Mouse (Mus musculus) kidney, postnatal 0 days (tissue): ENCODE data around the gene Cox6a1. TPM values are rescaled to one million over a fixed set of nuclear protein-coding genes. Genes with fewer than 3 reads are reported as not detected.
"Not testable (repeated sequence)": the region's sequence is repeated elsewhere in the genome, so short reads cannot be mapped to it uniquely, and the experiment has no call there.

Experiments
- ATAC-seq: fragments of 200-750 bp; cut with Nextera tagmentation; replicated peaks from 2 replicates; pipeline ENCODE4 v1.8.0; 2017; ENCODE audit warnings: low read depth, moderate number of reproducible peaks, moderate TSS enrichment, moderate library complexity; ENCODE audit not compliant: low FRiP score
- DNase-seq: peaks from one replicate; pipeline ENCODE4 v3.0.0-alpha.2; 2016; ENCODE audit warnings: low spot score
- H3K27ac ChIP-seq: fragments of 300-500 bp; sonication (generic); 2 replicates; pipeline ENCODE4 v1.5.1; 2014; ENCODE audit warnings: mild to moderate bottlenecking
- H3K27me3 ChIP-seq: fragments of 300-500 bp; sonication (generic); 2 replicates; pipeline ENCODE4 v1.6.1; 2014; ENCODE audit warnings: low read length, mixed read lengths; ENCODE audit not compliant: insufficient read depth
- H3K36me3 ChIP-seq: fragments of 300-500 bp; sonication (generic); 2 replicates; pipeline ENCODE4 v1.6.1; 2014; ENCODE audit warnings: low read length, mixed read lengths; ENCODE audit not compliant: insufficient read depth
- H3K4me1 ChIP-seq: fragments of 300-500 bp; sonication (generic); replicated peaks from 2 replicates; pipeline ENCODE4 v1.6.1; 2014; ENCODE audit warnings: antibody characterized with exemption, low read length, mixed read lengths; ENCODE audit not compliant: insufficient read depth
- H3K4me2 ChIP-seq: fragments of 300-500 bp; sonication (generic); 2 replicates; pipeline ENCODE4 v1.6.1; 2014; ENCODE audit warnings: mild to moderate bottlenecking, low read length, moderate library complexity, mixed read lengths
- H3K4me3 ChIP-seq: fragments of 300-500 bp; sonication (generic); replicated peaks from 2 replicates; pipeline ENCODE4 v1.5.1; 2014; ENCODE audit warnings: low read depth, low read length
- H3K9ac ChIP-seq: fragments of 300-500 bp; sonication (generic); 2 replicates; pipeline ENCODE4 v1.6.1; 2014; ENCODE audit warnings: low read depth, low read length
- H3K9me3 ChIP-seq: fragments of 300-500 bp; sonication (generic); replicated peaks from 2 replicates; pipeline ENCODE4 v1.6.1; 2016; ENCODE audit warnings: low read length, inconsistent platforms, mixed read lengths
- CTCF ChIP-seq: IDR thresholded peaks from 2 replicates; pipeline ENCODE4 v1.5.1; 2016; ENCODE audit warnings: antibody characterized with exemption, low read depth, mild to moderate bottlenecking, moderate library complexity
- WGBS: fragments of 180-500 bp; shearing (Covaris S2); extraction: QIAGEN DNeasy Blood & Tissue Kit; methylation state at CpG from one replicate; pipeline ENCODE4 v1.1.7; 2014; 5-methylcytosine and 5-hydroxymethylcytosine counted together
- polyA plus RNA-seq: library from polyadenylated mRNA; unstranded; fragments of >200 nt; fragmentation: Nextera tagmentation; extraction: Ambion mirVana; gene quantifications from 2 replicates; pipeline ENCODE4 v1.2.1, GENCODE M21; 2015

Cox6a1 gene
- polyA plus RNA-seq, 1 experiment from 2014 or later = 1,635 TPM

GRCm38 (mm10) chr5:115391935-115392334, 43.2 kb upstream of the Cox6a1 start:
- ATAC-seq (no peak), DNase-seq (peak; percentile 28)
- no peaks in the 10 kb centered on the region for H3K36me3 ChIP-seq
- no peak overlapping the region for H3K9ac ChIP-seq
- TF ChIP-seq CTCF = no peak
- H3K9me3 ChIP-seq = no peaks in the 10 kb centered on the region
- H3K4me3 ChIP-seq = no peak overlapping the region
- WGBS = 14% methylated on average over 9 of the region's 9 CpGs
- H3K27me3 ChIP-seq = no peaks in the 10 kb centered on the region
- peaks cover 3% of the 10 kb centered on the region; the same call in 1 of the 2 replicates for H3K4me1 ChIP-seq
- no peak overlapping the region for H3K4me2 ChIP-seq
- no peak overlapping the region for H3K27ac ChIP-seq

GRCm38 (mm10) chr5:115378882-115379281, 30.1 kb upstream of the Cox6a1 start:
- H3K27me3 ChIP-seq, H3K36me3 ChIP-seq, H3K4me1 ChIP-seq, ATAC-seq, DNase-seq, H3K9ac ChIP-seq, H3K27ac ChIP-seq, H3K9me3 ChIP-seq, H3K4me2 ChIP-seq, H3K4me3 ChIP-seq: not testable (repeated sequence)
- 79% methylated on average over 2 of the region's 2 CpGs for WGBS

GRCm38 (mm10) chr5:115375436-115375835, 26.7 kb upstream of the Cox6a1 start:
- Histone ChIP-seq H3K27me3 (no peaks in the 10 kb centered on the region), H3K9ac (no peak overlapping the region), H3K4me1 (no peaks in the 10 kb centered on the region), H3K9me3 (no peaks in the 10 kb centered on the region), H3K4me2 (no peak overlapping the region), H3K27ac (no peak overlapping the region), H3K36me3 (no peaks in the 10 kb centered on the region), H3K4me3 (no peak overlapping the region)
- 76% methylated on average over 2 of the region's 2 CpGs for WGBS
- peak; percentile 14; the same call in 1 of the 2 replicates for TF ChIP-seq CTCF
- no peak for ATAC-seq
- no peak for DNase-seq

GRCm38 (mm10) chr5:115374204-115374820, 25.5 kb upstream of the Cox6a1 start:
- H3K9me3 ChIP-seq = no peaks in the 10 kb centered on the region
- H3K27me3 ChIP-seq = no peaks in the 10 kb centered on the region
- no peak overlapping the region for H3K27ac ChIP-seq
- TF ChIP-seq CTCF = no peak
- 0 out of 2 replicates have a peak overlapping the region, but pooled peaks have one; percentile 19 for H3K4me3 ChIP-seq
- peak overlapping the region; percentile 56 for H3K4me2 ChIP-seq
- 16% methylated on average over 11 of the region's 11 CpGs for WGBS
- DNase-seq = no peak
- H3K9ac ChIP-seq = peak overlapping the region; percentile 54; the same call in 1 of the 2 replicates
- no peaks in the 10 kb centered on the region for H3K4me1 ChIP-seq
- no peaks in the 10 kb centered on the region for H3K36me3 ChIP-seq
- ATAC-seq = no peak

- DNase-seq (peak; percentile 74), ATAC-seq (0 out of 2 replicates have a peak, but pooled peaks have one; percentile 40)
- Histone ChIP-seq H3K27ac (no peak overlapping the region), H3K4me1 (no peaks in the 10 kb centered on the region), H3K36me3 (no peaks in the 10 kb centered on the region), H3K9me3 (no peaks in the 10 kb centered on the region), H3K4me2 (peak overlapping the region; percentile 56), H3K9ac (peak overlapping the region; percentile 54; the same call in 1 of the 2 replicates), H3K27me3 (no peaks in the 10 kb centered on the region), H3K4me3 (0 out of 2 replicates have a peak overlapping the region, but pooled peaks have one; percentile 19)
- no peak for TF ChIP-seq CTCF
- 13% methylated on average over 26 of the region's 26 CpGs for whole genome bisulfite sequencing
These were observed 24.8 kb upstream of the Cox6a1 start for GRCm38 (mm10) chr5:115373441-115374203.

GRCm38 (mm10) chr5:115371736-115372135, 23.0 kb upstream of the Cox6a1 start:
- 25% methylated on average over 9 of the region's 9 CpGs for WGBS
- peak; percentile 40; the same call in 1 of the 2 replicates for ATAC-seq
- peak; percentile 50 for DNase-seq

More at GRCm38 (mm10) chr5:115371736-115372135, 23.0 kb upstream of the Cox6a1 start:
- Histone ChIP-seq H3K4me3 (no peak overlapping the region), H3K4me1 (no peaks in the 10 kb centered on the region), H3K9me3 (no peaks in the 10 kb centered on the region), H3K9ac (no peak overlapping the region), H3K4me2 (no peak overlapping the region), H3K27me3 (no peaks in the 10 kb centered on the region), H3K36me3 (no peaks in the 10 kb centered on the region), H3K27ac (no peak overlapping the region)
- TF ChIP-seq CTCF = no peak
